Mouse (Mus musculus): Measurements from ENCODE around the gene Npas3. TPM values are rescaled to one million over a fixed set of nuclear protein-coding genes. Genes with fewer than 3 reads are reported as not detected.

Npas3 gene
- polyA plus RNA-seq, 1 experiment from 2014 or later: 32.7 TPM

DNA sequence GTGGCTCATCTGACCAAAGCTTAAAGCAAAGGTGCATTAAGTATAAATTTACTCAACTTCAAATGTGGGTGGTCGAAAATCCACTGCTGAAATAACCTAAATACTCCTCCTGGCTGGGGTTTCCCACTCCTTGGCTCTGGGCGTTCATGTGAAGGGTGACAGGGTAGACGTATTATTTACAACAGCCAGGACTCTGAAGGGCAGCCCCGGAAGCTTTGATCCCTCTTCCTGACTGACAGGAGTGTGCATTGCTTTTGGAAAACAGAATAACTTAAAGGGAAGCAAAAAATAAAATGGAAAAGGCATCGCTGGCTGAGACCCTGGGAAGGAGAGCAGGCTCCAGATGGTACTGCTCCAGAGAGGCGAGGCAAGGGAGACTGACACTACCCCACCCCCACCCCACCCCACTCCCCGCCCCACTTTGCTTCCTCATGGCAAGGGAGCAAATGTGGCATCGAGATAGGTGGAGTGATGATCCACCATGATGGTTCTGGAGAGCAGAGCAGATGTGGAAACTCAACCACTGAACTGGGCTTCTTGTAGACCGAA is 794.6 kb downstream of the Npas3 start:
- H3K4me1 ChIP-seq (replicated peaks): peaks cover 46% of the 10 kb centered on the region
- H3K4me2 ChIP-seq (replicated peaks): no peak overlapping the region
- no peaks in the 10 kb centered on the region; the same call in 1 of the 2 replicates for H3K36me3 ChIP-seq
- no peak overlapping the region for H3K4me3 ChIP-seq (replicated peaks)
- peak; percentile 71; the same call in 1 of the 2 replicates for ATAC-seq
- 46% methylated on average over 9 of the region's 9 CpGs for WGBS
- H3K9ac ChIP-seq (replicated peaks): no peak overlapping the region
- H3K9me3 ChIP-seq: no peaks in the 10 kb centered on the region
- peak overlapping the region; percentile 33 for H3K27ac ChIP-seq
- no peaks in the 10 kb centered on the region for H3K27me3 ChIP-seq

DNA sequence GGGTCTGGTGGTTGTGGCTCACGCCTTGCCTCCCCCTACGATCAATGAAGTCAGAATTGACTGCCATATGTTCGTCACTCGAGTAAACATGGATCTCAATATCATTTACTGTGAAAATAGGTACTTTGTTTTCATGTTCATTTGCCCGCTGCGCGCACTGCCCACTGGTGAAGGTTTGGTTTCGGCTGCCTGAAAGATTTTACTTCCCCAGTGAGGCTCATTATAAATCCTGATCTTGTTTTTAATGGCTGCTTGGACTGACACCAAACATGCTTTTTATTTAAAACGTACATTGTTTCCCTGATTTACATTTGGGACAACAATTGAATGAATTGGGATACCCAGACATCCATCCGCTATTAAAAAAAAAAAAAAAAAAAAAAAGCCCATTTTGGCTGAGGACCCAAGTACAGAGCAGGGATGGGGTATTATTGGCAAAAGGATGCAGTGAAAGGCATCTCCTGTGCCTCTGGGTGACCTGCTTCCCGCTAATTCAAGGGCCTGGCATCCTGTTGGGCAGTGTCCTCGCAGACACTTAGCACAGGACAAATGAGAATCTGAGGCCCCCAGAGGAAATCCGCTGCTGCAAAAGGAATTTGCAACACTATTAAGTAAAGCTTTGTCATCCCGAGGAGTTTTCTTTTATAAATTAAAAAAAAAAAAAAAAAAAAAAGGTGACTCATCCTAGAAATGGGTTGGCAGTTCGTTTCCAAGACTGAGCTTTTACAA is 796.3 kb downstream of the Npas3 start:
- H3K27ac ChIP-seq: no peak overlapping the region
- H3K27me3 ChIP-seq: no peaks in the 10 kb centered on the region
- 57% methylated on average over 15 of the region's 15 CpGs for WGBS
- ATAC-seq: no peak
- H3K9ac ChIP-seq (replicated peaks): no peak overlapping the region
- H3K4me3 ChIP-seq (replicated peaks): no peak overlapping the region
- H3K4me1 ChIP-seq (replicated peaks): peaks cover 47% of the 10 kb centered on the region
- H3K4me2 ChIP-seq (replicated peaks): no peak overlapping the region
- H3K36me3 ChIP-seq: no peaks in the 10 kb centered on the region
- H3K9me3 ChIP-seq: no peaks in the 10 kb centered on the region

DNA sequence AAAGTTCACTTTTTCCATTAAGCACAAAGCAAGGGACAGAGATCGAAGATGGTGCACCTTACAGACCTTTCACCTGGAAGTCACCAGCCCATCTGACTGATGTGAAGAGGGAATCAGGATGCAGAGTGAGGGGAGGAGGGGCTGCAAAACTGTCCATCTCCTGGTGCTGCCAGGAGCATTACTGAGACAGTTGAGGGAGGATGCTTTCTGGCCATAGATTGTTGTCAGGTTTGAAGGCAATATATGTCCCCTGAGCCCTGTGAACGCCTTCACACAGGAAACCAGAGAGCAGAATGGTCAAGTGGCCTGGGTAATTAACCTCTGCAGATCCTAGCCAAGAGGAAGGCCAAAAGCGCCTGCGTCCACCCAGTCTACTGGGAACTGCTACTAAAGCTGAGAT is 796.9 kb downstream of the Npas3 start:
- Histone ChIP-seq H3K36me3 (no peaks in the 10 kb centered on the region), H3K4me1 (replicated peaks) (peaks cover 47% of the 10 kb centered on the region), H3K4me2 (replicated peaks) (no peak overlapping the region), H3K27ac (no peak overlapping the region), H3K27me3 (no peaks in the 10 kb centered on the region), H3K4me3 (replicated peaks) (no peak overlapping the region), H3K9ac (replicated peaks) (no peak overlapping the region), H3K9me3 (no peaks in the 10 kb centered on the region)
- 82% methylated on average over 4 of the region's 4 CpGs for WGBS
- no peak for ATAC-seq

DNA sequence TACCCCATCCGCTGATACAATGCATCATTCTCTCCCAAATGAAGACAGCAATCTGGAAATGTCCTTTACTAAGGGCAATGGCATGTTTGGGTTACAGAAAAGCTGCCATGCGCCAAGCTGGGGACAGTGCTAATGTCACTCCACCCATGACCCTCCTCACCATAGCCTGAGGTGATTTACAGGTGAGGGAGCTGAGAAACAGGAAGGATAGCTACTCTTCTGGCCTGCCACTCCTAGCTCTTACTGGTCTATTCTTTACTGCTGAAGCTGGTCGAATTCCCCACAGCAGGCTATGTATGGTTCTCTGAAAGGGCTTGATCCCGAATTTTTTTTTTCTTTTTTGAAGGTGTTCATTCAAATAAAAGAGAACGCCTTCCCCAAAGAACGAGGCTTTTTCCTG is 798.3 kb downstream of the Npas3 start:
- no peak overlapping the region for H3K4me2 ChIP-seq (replicated peaks)
- H3K36me3 ChIP-seq: no peaks in the 10 kb centered on the region
- ATAC-seq: no peak
- no peak overlapping the region for H3K9ac ChIP-seq (replicated peaks)
- no peak overlapping the region for H3K4me3 ChIP-seq (replicated peaks)
- 31% methylated on average over 6 of the region's 6 CpGs for WGBS
- H3K27me3 ChIP-seq: no peaks in the 10 kb centered on the region
- peaks cover 49% of the 10 kb centered on the region for H3K4me1 ChIP-seq (replicated peaks)
- no peaks in the 10 kb centered on the region for H3K9me3 ChIP-seq
- no peak overlapping the region for H3K27ac ChIP-seq

DNA sequence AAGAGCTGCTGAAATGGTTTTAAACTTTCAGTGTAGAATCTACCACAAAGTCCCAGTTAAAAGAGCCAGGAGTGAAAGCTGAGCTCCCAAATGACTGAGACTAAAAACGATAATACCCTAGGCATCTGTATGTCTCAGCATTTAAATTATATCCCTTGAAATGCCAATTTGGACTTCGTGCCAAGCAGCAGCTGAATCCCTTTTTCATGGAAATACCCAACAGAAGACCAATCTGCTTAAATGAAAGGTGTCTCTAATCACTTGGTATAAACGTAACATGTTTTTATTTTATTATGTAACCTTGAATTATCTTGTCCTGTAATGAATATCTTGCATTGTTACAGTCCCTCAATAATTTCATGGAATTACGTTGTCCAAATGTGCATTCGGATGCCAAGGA is 799.6 kb downstream of the Npas3 start:
- H3K36me3 ChIP-seq: no peaks in the 10 kb centered on the region
- no peak for ATAC-seq
- H3K4me1 ChIP-seq (replicated peaks): peaks cover 52% of the 10 kb centered on the region
- no peak overlapping the region for H3K9ac ChIP-seq (replicated peaks)
- 63% methylated on average over 5 of the region's 5 CpGs for WGBS
- no peaks in the 10 kb centered on the region for H3K27me3 ChIP-seq
- H3K9me3 ChIP-seq: no peaks in the 10 kb centered on the region
- H3K4me2 ChIP-seq (replicated peaks): no peak overlapping the region
- no peak overlapping the region for H3K4me3 ChIP-seq (replicated peaks)
- H3K27ac ChIP-seq: no peak overlapping the region

DNA sequence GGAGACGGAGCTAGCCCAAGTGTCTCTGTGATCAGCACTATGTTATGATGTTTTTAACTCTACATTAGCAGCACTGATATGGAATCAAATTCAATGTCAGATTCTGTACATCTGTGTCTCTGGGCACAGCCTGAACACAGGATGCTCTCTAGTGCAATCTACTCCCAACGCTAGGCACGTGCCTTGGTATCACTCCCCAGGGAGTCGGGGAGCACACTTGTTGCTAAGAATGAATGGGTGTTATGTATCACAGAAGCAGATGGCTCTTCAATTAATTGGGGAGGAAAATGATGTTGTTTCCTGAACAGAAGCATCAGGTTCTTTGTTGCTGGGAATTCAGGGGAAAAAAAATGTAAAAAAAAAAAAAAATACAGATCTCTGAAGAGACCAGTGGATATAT is 801.4 kb downstream of the Npas3 start:
- ATAC-seq: no peak
- Histone ChIP-seq H3K27me3 (no peaks in the 10 kb centered on the region), H3K27ac (no peak overlapping the region), H3K4me3 (replicated peaks) (no peak overlapping the region), H3K9me3 (no peaks in the 10 kb centered on the region), H3K9ac (replicated peaks) (no peak overlapping the region), H3K36me3 (no peaks in the 10 kb centered on the region), H3K4me2 (replicated peaks) (no peak overlapping the region), H3K4me1 (replicated peaks) (peaks cover 39% of the 10 kb centered on the region)
- 84% methylated on average over 4 of the region's 4 CpGs for WGBS

DNA sequence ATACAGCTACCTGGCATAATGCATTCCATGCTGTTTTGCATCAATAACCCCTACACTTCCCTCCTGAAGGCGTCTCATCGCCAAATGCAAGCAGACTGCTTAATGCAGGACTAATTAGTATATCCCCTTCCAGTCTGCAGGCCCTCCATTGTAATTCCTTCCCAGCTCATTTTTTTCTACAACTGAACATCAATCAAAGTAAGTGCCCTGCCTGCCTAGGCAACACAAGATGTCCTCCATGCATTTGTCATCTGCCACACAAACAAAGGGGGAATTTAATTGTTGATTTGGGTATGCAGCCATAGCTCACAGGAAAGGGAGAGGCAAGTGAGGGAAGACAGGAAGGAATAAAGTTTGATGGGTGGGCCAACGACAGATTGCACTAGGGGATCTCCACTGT is 804.5 kb downstream of the Npas3 start:
- Histone ChIP-seq H3K9me3 (no peaks in the 10 kb centered on the region), H3K4me1 (replicated peaks) (peaks cover 31% of the 10 kb centered on the region), H3K4me3 (replicated peaks) (no peak overlapping the region), H3K9ac (replicated peaks) (no peak overlapping the region), H3K4me2 (replicated peaks) (no peak overlapping the region), H3K27ac (peak overlapping the region; percentile 61), H3K36me3 (no peaks in the 10 kb centered on the region), H3K27me3 (no peaks in the 10 kb centered on the region)
- peak; percentile 40; the same call in 1 of the 2 replicates for ATAC-seq
- 29% methylated on average over 3 of the region's 3 CpGs for WGBS

DNA sequence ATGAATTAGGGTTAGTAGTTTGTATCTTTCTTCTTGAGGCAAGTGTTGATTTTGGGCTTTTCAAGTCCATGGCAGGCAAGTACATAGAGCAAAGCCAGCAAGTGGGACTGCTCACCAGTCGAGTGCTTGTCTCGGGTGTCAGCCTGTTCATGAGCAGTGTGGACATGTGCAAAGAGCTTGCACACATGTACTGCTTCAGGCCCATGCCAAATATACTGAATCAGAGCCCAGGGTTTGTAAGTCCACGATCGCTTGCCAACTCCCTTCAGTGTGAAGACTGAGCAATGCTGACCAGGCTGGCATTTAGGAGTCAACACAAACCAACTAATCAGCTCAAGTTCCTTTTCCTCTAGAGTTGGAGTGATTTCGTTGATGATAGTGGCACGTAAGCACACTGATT is 805.1 kb downstream of the Npas3 start:
- peak overlapping the region; percentile 31; the same call in 1 of the 2 replicates for H3K27ac ChIP-seq
- ATAC-seq: no peak
- H3K4me3 ChIP-seq (replicated peaks): no peak overlapping the region
- H3K4me2 ChIP-seq (replicated peaks): no peak overlapping the region
- no peaks in the 10 kb centered on the region for H3K27me3 ChIP-seq
- H3K36me3 ChIP-seq: no peaks in the 10 kb centered on the region
- H3K9ac ChIP-seq (replicated peaks): no peak overlapping the region
- WGBS: 87% methylated on average over 6 of the region's 6 CpGs
- H3K4me1 ChIP-seq (replicated peaks): peaks cover 31% of the 10 kb centered on the region
- H3K9me3 ChIP-seq: no peaks in the 10 kb centered on the region

DNA sequence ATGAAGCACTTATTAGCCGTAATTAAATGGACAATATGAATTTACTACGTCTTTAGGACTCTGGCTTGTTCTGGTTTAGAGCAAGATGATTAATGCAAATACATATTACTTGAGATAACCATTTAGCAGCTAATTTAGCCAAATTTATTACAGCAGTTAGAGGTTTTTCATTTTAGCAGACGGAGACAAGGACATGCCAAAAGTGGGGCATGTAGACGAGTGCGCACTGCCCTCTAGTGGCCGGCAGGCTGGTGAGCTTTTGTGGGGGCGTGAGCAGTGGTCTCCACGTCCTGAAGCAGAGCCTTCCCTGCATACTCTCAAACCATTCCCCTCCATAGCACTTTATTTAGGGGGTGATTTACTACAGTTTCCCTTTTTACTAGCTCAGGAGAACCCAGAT is 812.3 kb downstream of the Npas3 start:
- Histone ChIP-seq H3K27ac (no peak overlapping the region), H3K27me3 (no peaks in the 10 kb centered on the region), H3K36me3 (0 out of 2 replicates have a peak, but pooled peaks cover 2% of the 10 kb centered on the region), H3K9ac (replicated peaks) (no peak overlapping the region), H3K4me1 (replicated peaks) (peaks cover 37% of the 10 kb centered on the region), H3K4me3 (replicated peaks) (no peak overlapping the region), H3K4me2 (replicated peaks) (no peak overlapping the region), H3K9me3 (no peaks in the 10 kb centered on the region)
- WGBS: 18% methylated on average over 8 of the region's 8 CpGs
- ATAC-seq: peak; percentile 86

DNA sequence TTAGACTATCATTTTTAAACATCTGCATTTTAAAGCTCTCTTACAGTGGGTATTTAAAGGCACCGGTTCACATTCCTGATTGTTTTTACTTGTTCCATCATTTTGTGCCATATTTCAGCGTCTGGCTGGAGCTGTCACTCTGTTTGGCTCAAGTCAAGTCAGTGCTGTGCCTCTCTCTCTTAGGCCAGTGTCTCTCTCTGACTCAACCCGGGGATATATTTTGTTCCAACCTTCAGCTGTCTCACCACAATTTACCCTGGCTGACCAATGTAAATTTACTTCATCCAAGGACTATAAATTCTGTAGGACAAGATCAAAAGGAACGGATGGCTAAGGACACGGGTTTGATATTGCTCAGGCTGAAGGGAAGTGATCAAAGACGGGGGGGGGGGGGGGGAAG is 812.7 kb downstream of the Npas3 start:
- ATAC-seq: no peak
- 0 out of 2 replicates have a peak overlapping the region, but pooled peaks have one; percentile 44 for H3K27ac ChIP-seq
- H3K9ac ChIP-seq (replicated peaks): no peak overlapping the region
- peaks cover under 1% of the 10 kb centered on the region for H3K27me3 ChIP-seq
- H3K4me3 ChIP-seq (replicated peaks): no peak overlapping the region
- no peak overlapping the region for H3K4me2 ChIP-seq (replicated peaks)
- 0 out of 2 replicates have a peak, but pooled peaks cover 2% of the 10 kb centered on the region for H3K36me3 ChIP-seq
- peaks cover 37% of the 10 kb centered on the region for H3K4me1 ChIP-seq (replicated peaks)
- H3K9me3 ChIP-seq: no peaks in the 10 kb centered on the region
- WGBS: 69% methylated on average over 6 of the region's 6 CpGs

DNA sequence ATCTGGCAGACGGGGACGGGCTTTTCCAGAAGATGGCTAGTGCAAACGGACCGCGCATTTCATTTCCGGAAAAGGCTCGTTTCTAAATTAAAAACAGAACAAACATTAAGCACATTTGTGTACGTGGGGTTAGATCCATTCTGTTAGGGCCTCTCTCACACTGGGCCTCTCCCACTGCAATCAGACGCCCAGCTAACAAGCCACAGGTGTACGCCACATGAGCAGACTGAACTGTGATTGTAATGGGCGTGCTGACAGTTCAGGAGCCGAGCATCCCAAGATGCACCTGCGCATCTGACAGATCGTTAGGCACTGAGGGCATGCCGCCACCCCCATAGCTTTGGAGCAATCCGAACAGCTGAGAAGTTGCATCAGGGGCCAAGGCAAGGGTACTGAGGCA is 816.5 kb downstream of the Npas3 start:
- no peak overlapping the region for H3K9ac ChIP-seq (replicated peaks)
- no peak overlapping the region for H3K27ac ChIP-seq
- no peak for ATAC-seq
- WGBS: 82% methylated on average over 16 of the region's 16 CpGs
- H3K9me3 ChIP-seq: no peaks in the 10 kb centered on the region
- no peak overlapping the region for H3K4me2 ChIP-seq (replicated peaks)
- no peak overlapping the region for H3K4me3 ChIP-seq (replicated peaks)
- peaks cover 9% of the 10 kb centered on the region for H3K36me3 ChIP-seq
- peaks cover 30% of the 10 kb centered on the region for H3K27me3 ChIP-seq
- H3K4me1 ChIP-seq (replicated peaks): peaks cover 34% of the 10 kb centered on the region

DNA sequence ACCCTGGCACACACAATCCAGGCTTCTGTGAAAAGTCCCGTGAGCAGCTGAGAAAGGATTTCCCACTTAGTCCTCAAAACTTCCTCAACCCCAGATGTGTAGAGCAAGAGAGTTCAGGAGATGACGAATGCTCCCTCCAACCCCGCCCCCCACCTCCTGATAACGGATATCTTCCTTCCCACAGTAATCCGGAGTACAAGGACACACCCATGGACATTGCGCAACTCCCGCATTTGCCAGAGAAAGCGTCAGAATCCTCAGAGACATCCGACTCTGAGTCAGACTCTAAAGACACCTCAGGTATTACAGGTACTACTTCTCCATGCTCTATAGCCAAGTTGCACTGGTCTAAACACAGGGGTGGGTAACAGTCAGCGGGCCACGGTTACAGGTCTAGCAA is 817.1 kb downstream of the Npas3 start:
- no peak for ATAC-seq
- WGBS: 83% methylated on average over 11 of the region's 11 CpGs

More for the DNA sequence above, 817.1 kb downstream of the Npas3 start:
- H3K36me3 ChIP-seq: peaks cover 9% of the 10 kb centered on the region
- no peaks in the 10 kb centered on the region for H3K9me3 ChIP-seq
- no peak overlapping the region for H3K4me3 ChIP-seq (replicated peaks)
- no peak overlapping the region for H3K4me2 ChIP-seq (replicated peaks)
- H3K4me1 ChIP-seq (replicated peaks): peaks cover 28% of the 10 kb centered on the region
- no peak overlapping the region for H3K27ac ChIP-seq
- H3K9ac ChIP-seq (replicated peaks): no peak overlapping the region
- H3K27me3 ChIP-seq: peaks cover 30% of the 10 kb centered on the region

Data from midbrain, embryonic 13.5 days (tissue).